Mouse (Mus musculus) ovary, postnatal 10 days (tissue): ENCODE measurements around the gene Ubqln4.
"Not testable (repeated sequence)": the region's sequence is repeated elsewhere in the genome, so short reads cannot be mapped to it uniquely, and the experiment has no call there.

Experiments
- DNase-seq: peaks from one replicate; pipeline ENCODE4 v3.0.0; 2022; ENCODE audit warnings: low spot score

The Ubqln4 gene

DNA sequence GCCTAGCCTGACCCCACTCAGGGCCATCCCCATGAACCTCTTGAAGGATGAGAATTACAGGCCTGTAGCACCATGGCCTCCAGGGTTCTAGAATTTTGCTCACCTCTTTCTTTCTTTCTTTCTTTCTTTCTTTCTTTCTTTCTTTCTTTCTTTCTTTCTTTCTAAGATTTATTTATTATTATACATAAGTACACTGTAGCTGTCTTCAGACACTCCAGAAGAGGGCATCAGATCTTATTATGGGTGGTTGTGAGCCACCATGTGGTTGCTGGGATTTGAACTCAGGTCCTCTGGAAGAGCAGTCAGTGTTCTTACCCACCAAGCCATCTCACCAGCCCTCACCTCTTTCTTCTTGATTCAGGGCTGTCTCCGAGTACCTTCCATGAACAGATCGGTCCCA lies 52.1 kb downstream of the Ubqln4 start, which contains the start of gene Arhgef2:
TSS of gene Arhgef2 (plus strand) at position 301 of the 400 bp plus-strand sequence.
- DNase-seq = not testable (repeated sequence)

DNA sequence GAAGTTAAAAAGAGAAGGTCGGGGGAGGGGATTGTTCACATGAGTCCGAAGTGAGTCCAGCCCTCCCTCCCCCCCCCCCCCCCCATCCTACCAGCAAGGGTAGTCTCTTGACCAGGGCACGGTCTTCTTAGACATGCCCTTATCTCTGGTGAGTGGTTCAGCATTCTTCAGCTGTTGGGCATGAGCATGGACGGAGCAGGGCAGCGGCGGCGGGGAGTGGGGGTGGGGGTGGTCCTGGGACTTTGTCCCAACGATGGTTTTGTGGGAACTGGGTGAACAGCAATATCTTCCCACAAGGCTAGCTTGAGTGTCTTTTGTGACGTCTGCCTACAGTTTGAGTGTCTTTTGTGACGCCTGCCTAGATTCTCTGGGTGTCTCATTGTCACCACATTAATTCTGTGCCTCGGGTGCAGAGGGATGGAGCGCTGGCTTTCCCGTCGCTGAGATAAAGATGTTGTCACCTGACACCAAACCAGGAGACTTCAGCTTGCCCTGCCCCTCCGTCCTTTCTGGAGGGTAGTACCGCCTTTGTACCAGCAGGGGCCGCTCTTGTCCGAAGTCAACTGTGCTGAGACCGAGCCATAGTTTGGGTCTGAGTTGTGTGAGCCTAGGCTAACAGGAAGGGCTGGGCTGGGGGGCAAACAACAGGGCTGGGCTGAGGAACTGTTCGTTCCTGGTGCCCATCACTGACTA lies 53.7 kb downstream of the Ubqln4 start:
- peak; percentile 84 for DNase-seq

DNA sequence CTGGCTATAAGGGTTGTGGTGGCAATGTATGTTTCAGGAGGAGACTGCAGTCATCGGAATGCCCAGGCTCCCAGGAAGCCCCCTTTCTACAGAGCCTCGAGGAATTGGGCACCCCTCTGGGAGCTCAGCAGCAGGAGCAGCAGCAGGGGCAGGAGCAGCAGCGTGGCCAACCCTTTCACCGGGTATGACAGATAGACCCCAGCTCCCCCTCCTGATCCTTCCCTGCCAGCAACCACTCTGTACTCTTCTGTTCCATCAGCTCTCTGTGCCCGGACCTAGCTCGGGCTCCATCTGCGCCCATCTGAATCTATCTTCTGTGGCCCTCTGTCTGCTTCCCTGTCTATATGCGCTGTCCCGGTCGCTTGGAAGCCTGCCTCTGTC lies 54.2 kb downstream of the Ubqln4 start:
- no peak for DNase-seq

DNA sequence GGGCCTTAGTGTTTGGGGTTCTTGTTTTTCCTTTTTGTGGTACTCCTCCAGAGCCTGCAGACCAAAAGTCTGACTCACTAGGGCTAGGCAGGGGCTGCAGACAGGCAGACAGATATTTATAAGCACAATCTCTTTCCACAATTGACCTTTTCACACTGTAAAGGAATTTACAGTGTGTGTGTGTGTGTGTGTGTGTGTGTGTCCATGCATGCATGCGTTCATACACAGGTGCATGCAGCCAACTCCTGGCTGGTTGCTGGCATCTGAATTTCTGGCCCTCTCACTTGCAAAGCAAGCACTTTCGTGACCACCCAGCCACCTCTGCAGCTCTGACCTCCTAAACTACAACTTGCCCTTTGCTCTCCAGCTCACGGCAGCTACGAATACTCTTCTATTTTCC lies 55.5 kb downstream of the Ubqln4 start:
- no peak for DNase-seq

DNA sequence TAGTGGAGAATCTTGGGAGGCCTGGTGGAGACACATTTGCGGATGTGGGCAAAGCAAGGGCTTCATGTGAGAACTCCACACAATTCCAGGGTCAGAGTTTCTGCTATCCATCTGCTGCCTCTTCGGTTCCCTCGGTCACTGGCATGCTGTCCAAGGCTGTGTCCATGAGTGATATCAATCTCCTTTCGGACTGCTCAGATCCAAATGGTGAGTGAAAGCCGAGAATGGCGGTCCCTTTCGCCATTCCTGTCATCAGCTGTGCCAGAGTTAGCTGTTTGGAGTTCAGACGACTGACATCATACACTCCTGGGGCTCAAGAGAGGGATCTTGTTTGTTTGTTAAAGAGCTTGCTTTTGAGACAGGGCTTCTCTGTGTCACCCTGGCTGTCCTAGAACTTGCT lies 60.9 kb downstream of the Ubqln4 start:
- DNase-seq = no peak

DNA sequence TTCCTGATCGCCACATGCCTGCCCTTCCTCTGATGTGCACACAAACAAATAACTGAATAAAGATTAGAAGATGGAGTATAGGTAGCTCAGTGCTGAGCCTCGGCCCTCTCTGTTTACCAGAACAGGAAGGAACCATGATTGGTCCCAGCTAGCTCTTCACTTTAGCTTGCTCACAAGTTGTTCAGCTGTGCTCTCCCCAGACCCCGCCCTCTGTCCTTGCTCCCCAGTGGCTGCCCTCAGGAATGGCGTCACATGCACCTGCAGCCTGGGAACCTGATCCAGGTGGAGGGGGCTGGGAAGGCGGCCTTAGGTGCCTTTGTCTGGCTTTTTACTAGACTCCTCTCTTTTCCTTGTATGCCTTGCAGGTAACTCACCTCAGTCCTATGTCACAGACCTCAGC lies 61.6 kb downstream of the Ubqln4 start:
- no peak for DNase-seq

DNA sequence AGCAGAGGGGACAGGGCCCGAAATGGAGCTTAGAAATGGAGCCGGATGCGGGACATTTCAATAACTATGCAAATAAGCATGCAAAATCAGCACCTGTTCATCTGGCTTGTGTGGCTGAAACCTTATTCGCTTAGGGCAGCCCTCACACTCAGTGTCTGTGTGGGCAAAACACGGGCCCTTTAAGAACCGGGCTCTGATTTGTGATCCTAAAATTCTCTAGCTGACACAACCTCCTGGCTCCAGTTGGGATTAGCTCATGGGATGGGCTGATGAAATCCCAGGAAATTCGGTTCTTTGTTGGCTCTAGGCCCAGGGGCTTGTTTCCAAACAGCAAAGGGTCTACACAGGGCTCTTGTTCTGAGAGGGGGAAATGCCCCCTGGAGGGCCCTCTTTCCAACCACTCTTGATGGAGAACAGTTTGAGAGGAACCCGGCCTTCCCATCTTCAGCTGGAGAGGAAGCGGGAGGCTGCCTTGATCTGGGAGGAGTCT lies 62.4 kb downstream of the Ubqln4 start:
- DNase-seq = no peak

DNA sequence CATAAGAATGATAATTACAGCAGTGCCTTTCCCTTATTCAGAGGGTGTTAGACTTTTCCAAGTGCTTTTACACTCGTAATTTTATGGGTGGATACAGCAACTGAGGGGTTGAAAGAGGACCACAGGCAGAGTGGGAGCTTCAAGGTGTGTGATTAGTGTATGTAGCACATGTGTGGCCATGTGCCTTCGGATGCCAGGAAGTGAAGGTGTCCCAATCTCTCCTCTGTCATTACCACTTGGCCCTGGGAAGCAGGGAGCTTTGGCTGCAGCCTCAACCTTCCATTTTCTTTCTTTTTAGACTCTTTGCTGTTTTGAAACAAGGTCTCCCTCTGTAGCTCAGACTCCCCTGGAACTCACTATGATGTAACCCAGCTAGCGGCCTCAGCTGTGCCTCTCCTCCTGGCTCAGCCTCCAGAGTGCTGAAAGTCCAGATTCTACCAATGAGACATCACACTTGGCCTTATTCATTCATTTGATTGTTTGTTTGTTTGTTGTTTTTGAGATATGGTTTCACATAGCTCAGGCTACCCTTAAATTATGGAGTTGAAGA lies 63.5 kb downstream of the Ubqln4 start:
- no peak for DNase-seq

DNA sequence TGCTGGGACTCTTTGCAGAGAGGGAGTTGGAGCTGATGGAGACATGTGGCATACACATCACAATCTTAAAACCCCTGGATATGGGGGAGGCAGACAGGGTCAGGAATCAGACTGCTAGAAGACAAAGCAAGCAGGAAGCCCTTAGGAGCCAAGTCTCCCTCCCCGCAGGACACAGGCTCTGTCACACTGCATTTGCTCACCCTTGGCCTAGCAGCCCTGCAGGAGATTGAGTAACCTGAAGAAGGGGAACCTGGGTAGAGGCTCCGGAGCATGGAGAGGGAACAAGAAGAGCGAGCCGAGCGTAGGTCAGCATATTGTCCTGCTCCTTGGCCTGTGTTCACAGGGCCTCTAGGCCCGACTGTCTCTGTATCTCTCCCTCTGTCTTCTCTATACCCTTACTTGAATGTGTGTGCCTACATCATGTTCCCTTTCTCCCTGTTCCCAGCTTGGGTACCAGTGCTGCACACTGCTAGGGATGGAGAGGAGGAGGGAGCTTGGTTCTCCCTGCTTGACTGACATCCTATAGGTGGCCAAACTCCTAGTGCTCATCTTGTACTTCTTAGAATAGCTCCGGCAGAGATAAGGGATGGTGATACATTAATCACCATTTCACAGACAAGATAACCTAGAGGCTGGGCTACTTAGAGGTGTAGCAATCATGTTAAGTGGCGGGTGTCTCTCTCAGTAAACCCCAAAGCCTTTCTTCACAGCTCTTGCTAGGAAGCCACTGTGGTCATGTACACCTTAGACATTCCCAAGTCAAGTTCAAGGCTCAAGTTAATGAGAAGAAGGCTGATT lies 64.7 kb downstream of the Ubqln4 start:
- no peak for DNase-seq
